Mouse (Mus musculus): ENCODE measurements at regions not wholly inside any gene's neighbourhood (a gene's known extent, or its start where the extent isn't known, plus 50 kb on each side); places are given as distances from the start of the nearest gene placed in this dataset.
A peak's percentile ranks its signal among the peaks of the same experiment; 100 is the strongest.

DNA sequence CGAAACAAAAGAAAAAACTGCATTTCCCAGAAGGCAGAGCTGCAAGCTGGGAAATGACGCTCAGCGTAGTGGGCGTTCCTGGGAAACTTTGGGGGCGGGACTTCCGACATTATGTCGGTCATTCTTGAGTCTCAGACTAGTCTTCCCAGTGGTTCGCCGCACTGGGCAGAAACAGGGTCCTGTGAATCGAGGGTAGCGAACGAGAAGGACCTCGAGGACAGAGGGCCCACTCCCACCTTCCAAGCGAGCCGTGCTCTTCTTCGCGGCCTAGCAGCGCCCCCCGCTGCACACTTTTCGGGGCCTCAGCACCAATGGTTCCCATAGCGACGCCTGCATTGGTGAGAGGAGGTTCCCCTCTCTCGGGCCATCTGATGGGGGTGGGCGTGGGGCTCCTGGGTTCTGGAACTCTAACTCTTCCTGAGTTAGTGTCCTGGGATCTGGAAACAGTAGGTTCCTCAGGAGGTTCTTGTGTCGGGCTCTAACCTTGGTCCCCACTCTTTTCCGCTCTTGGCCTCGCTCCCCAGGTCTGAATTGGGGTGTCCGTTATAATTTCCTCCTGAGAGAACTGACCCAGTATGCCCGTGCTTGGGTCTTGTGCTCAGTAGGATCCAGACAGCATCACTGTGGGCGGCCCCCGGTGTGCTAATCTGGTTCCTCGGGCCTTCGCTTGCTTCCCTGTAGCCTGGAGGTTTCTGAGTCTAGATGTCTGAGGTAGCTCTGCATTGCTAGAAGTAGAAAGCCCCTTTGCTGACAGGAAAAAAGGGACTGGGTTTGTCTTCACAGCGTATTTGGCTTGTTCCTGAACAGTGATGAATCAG, 52.8 kb upstream of the Gramd1a start:
- peak; percentile 87 for ATAC-seq (ENCODE audit: low FRiP score, low read depth)
- no peak overlapping the region for H3K27ac ChIP-seq

DNA sequence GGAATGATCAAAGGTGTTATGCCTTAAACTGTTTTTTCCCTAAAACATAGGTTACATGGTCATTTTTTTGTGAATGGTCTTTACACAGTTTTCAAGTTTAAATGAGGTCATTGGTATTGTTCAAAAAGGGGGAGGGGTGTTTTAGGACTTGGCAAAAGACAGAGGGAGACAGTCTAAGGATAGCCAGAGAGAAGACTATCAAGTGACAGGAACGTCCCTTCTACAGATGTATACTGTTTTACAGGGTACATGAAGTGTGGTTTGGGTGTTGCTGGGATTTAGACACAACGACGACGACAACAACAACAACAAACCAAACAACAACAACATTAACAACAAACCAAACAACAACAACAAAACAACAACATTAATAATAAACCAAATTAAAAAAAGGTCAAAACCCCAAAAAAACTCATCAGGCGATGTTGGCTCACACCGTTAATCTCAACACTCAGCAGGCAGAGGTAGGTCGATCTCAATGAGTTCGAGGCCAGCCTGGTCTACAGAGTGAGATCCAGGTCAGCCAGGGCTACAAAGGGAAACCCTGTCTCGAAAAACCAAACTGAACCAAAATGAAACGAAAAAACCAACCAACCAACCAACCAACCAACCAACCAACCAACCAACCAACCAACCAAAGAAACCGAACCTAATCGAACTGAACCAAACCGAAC, 52.0 kb upstream of the Gramd1a start:
- ATAC-seq (ENCODE audit: low FRiP score, low read depth): peak; percentile 66; the same call in 1 of the 2 replicates
- H3K4me3 ChIP-seq: peak overlapping the region; percentile 68
- H3K36me3 ChIP-seq: peaks cover 18% of the 10 kb centered on the region
- 70% methylated on average over 13 of the region's 13 CpGs for WGBS
- peak overlapping the region; percentile 77 for H3K4me2 ChIP-seq (replicated peaks)
- no peak overlapping the region for H3K27ac ChIP-seq
- H3K4me1 ChIP-seq: peaks cover 7% of the 10 kb centered on the region
- no peaks in the 10 kb centered on the region for H3K9me3 ChIP-seq
- H3K9ac ChIP-seq: no peak overlapping the region
- H3K27me3 ChIP-seq: no peaks in the 10 kb centered on the region

More for the DNA sequence above, 52.8 kb upstream of the Gramd1a start:
- Histone ChIP-seq H3K9me3 (no peaks in the 10 kb centered on the region; the same call in 1 of the 2 replicates), H3K4me1 (peaks cover 7% of the 10 kb centered on the region), H3K4me3 (peak overlapping the region; percentile 68), H3K36me3 (peaks cover 18% of the 10 kb centered on the region), H3K9ac (peak overlapping the region; percentile 76), H3K4me2 (replicated peaks) (peak overlapping the region; percentile 77), H3K27me3 (no peaks in the 10 kb centered on the region)
- WGBS: 33% methylated on average over 34 of the region's 34 CpGs

Measured in limb, embryonic 13.5 days (tissue).